Mouse (Mus musculus): ENCODE results near the gene Cacna2d2.
"Not testable (repeated sequence)": the region's sequence is repeated elsewhere in the genome, so short reads cannot be mapped to it uniquely, and the experiment has no call there.

- not testable (repeated sequence) for TF ChIP-seq CTCF (IDR thresholded peaks at IDR 0.05; ENCODE audit: control insufficient read depth, insufficient read depth, insufficient read length); MYOG (IDR thresholded peaks at IDR 0.05; ENCODE audit: control insufficient read depth, extremely low read depth, insufficient read length); USF1 (IDR thresholded peaks at IDR 0.05; ENCODE audit: low read depth); MAX (IDR thresholded peaks at IDR 0.05); CEBPB (IDR thresholded peaks at IDR 0.05; ENCODE audit: low read depth); MYOD1 (IDR thresholded peaks at IDR 0.05; ENCODE audit: control insufficient read depth, insufficient read length, low read depth); FOSL1 (IDR thresholded peaks at IDR 0.05; ENCODE audit: insufficient read depth, low read length, poor library complexity, severe bottlenecking)
These were observed 174.4 kb downstream of the Cacna2d2 start for GRCm38 (mm10) chr9:107573774-107574173.
